Mouse (Mus musculus): ENCODE measurements at regions not wholly inside any gene's neighbourhood (a gene's known extent, or its start where the extent isn't known, plus 50 kb on each side); places are given as distances from the start of the nearest gene placed in this dataset.
A peak's percentile ranks its signal among the peaks of the same experiment; 100 is the strongest.

- 55% methylated on average over 12 of the region's 12 CpGs for WGBS
- Histone ChIP-seq H3K27ac (replicated peaks; ENCODE audit: low read depth, low read length) (no peak overlapping the region), H3K4me1 (ENCODE audit: control insufficient read depth, insufficient read depth, low read length) (0 out of 2 replicates have a peak, but pooled peaks cover 4% of the 10 kb centered on the region), H3K9ac (ENCODE audit: low read depth, low read length, severe bottlenecking) (no peak overlapping the region), H3K4me2 (replicated peaks; ENCODE audit: low read depth, low read length, severe bottlenecking) (no peak overlapping the region), H3K27me3 (ENCODE audit: control insufficient read depth, insufficient read depth, low read length) (no peaks in the 10 kb centered on the region), H3K4me3 (replicated peaks; ENCODE audit: low read length) (no peak overlapping the region), H3K9me3 (ENCODE audit: control insufficient read depth, low read length) (no peaks in the 10 kb centered on the region), H3K36me3 (ENCODE audit: control insufficient read depth, insufficient read depth, low read length) (no peaks in the 10 kb centered on the region)
- TF ChIP-seq POLR2A (IDR thresholded peaks at IDR 0.05; ENCODE audit: borderline replicate concordance, extremely low read depth, insufficient read depth, insufficient read length): no peak
- no peak for DNase-seq (ENCODE audit: low spot score)
- ATAC-seq (ENCODE audit: low FRiP score, low read depth): no peak
Measured at GRCm38 (mm10) chr11:45191392-45192189, 574.5 kb downstream of the Ebf1 start.

- Histone ChIP-seq H3K4me1 (ENCODE audit: control insufficient read depth, insufficient read depth, low read length) (0 out of 2 replicates have a peak, but pooled peaks cover 4% of the 10 kb centered on the region), H3K27ac (replicated peaks; ENCODE audit: low read depth, low read length) (no peak overlapping the region), H3K9me3 (ENCODE audit: control insufficient read depth, low read length) (no peaks in the 10 kb centered on the region), H3K4me3 (replicated peaks; ENCODE audit: low read length) (no peak overlapping the region), H3K9ac (ENCODE audit: low read depth, low read length, severe bottlenecking) (no peak overlapping the region), H3K4me2 (replicated peaks; ENCODE audit: low read depth, low read length, severe bottlenecking) (no peak overlapping the region), H3K27me3 (ENCODE audit: control insufficient read depth, insufficient read depth, low read length) (no peaks in the 10 kb centered on the region), H3K36me3 (ENCODE audit: control insufficient read depth, insufficient read depth, low read length) (no peaks in the 10 kb centered on the region)
- ATAC-seq (ENCODE audit: low FRiP score, low read depth): no peak
- TF ChIP-seq POLR2A (IDR thresholded peaks at IDR 0.05; ENCODE audit: borderline replicate concordance, extremely low read depth, insufficient read depth, insufficient read length): no peak
- no peak for DNase-seq (ENCODE audit: low spot score)
- 92% methylated on average over 5 of the region's 5 CpGs for WGBS
Measured at GRCm38 (mm10) chr11:45193319-45193718, 576.2 kb downstream of the Ebf1 start.

- H3K27me3 ChIP-seq (ENCODE audit: control insufficient read depth, insufficient read depth, low read length): no peaks in the 10 kb centered on the region
- ATAC-seq (ENCODE audit: low FRiP score, low read depth) (no peak), DNase-seq (ENCODE audit: low spot score) (peak; percentile 60)
- no peak overlapping the region for H3K9ac ChIP-seq (ENCODE audit: low read depth, low read length, severe bottlenecking)
- H3K4me1 ChIP-seq (ENCODE audit: control insufficient read depth, insufficient read depth, low read length): no peaks in the 10 kb centered on the region
- H3K27ac ChIP-seq (replicated peaks; ENCODE audit: low read depth, low read length): no peak overlapping the region
- no peak for TF ChIP-seq POLR2A (IDR thresholded peaks at IDR 0.05; ENCODE audit: borderline replicate concordance, extremely low read depth, insufficient read depth, insufficient read length)
- no peaks in the 10 kb centered on the region for H3K36me3 ChIP-seq (ENCODE audit: control insufficient read depth, insufficient read depth, low read length)
- H3K9me3 ChIP-seq (ENCODE audit: control insufficient read depth, low read length): no peaks in the 10 kb centered on the region
- WGBS: 45% methylated on average over 4 of the region's 4 CpGs
- no peak overlapping the region for H3K4me3 ChIP-seq (replicated peaks; ENCODE audit: low read length)
- H3K4me2 ChIP-seq (replicated peaks; ENCODE audit: low read depth, low read length, severe bottlenecking): no peak overlapping the region
Measured at GRCm38 (mm10) chr11:45199520-45199919, 582.4 kb downstream of the Ebf1 start.

- Histone ChIP-seq H3K4me3 (replicated peaks; ENCODE audit: low read length) (no peak overlapping the region), H3K36me3 (ENCODE audit: control insufficient read depth, insufficient read depth, low read length) (no peaks in the 10 kb centered on the region), H3K9ac (ENCODE audit: low read depth, low read length, severe bottlenecking) (no peak overlapping the region), H3K4me1 (ENCODE audit: control insufficient read depth, insufficient read depth, low read length) (no peaks in the 10 kb centered on the region), H3K27me3 (ENCODE audit: control insufficient read depth, insufficient read depth, low read length) (no peaks in the 10 kb centered on the region), H3K4me2 (replicated peaks; ENCODE audit: low read depth, low read length, severe bottlenecking) (no peak overlapping the region), H3K9me3 (ENCODE audit: control insufficient read depth, low read length) (no peaks in the 10 kb centered on the region), H3K27ac (replicated peaks; ENCODE audit: low read depth, low read length) (no peak overlapping the region)
- no peak for DNase-seq (ENCODE audit: low spot score)
- no peak for ATAC-seq (ENCODE audit: low FRiP score, low read depth)
- no peak for TF ChIP-seq POLR2A (IDR thresholded peaks at IDR 0.05; ENCODE audit: borderline replicate concordance, extremely low read depth, insufficient read depth, insufficient read length)
- 75% methylated on average over 9 of the region's 9 CpGs for WGBS
Measured at GRCm38 (mm10) chr11:45200714-45201405, 583.7 kb downstream of the Ebf1 start.

GRCm38 (mm10) chr11:45203446-45203845, 586.3 kb downstream of the Ebf1 start:
- Histone ChIP-seq H3K4me2 (replicated peaks; ENCODE audit: low read depth, low read length, severe bottlenecking) (no peak overlapping the region), H3K36me3 (ENCODE audit: control insufficient read depth, insufficient read depth, low read length) (no peaks in the 10 kb centered on the region), H3K9ac (ENCODE audit: low read depth, low read length, severe bottlenecking) (no peak overlapping the region), H3K9me3 (ENCODE audit: control insufficient read depth, low read length) (no peaks in the 10 kb centered on the region), H3K27ac (replicated peaks; ENCODE audit: low read depth, low read length) (no peak overlapping the region), H3K4me3 (replicated peaks; ENCODE audit: low read length) (no peak overlapping the region), H3K4me1 (ENCODE audit: control insufficient read depth, insufficient read depth, low read length) (no peaks in the 10 kb centered on the region; the same call in 1 of the 2 replicates), H3K27me3 (ENCODE audit: control insufficient read depth, insufficient read depth, low read length) (no peaks in the 10 kb centered on the region)
- WGBS: 52% methylated on average over 5 of the region's 5 CpGs
- no peak for ATAC-seq (ENCODE audit: low FRiP score, low read depth)
- no peak for TF ChIP-seq POLR2A (IDR thresholded peaks at IDR 0.05; ENCODE audit: borderline replicate concordance, extremely low read depth, insufficient read depth, insufficient read length)
- no peak for DNase-seq (ENCODE audit: low spot score)

Data from limb, embryonic 14.5 days (tissue).